Mouse (Mus musculus) MEL (cell line): ENCODE data around the gene Timeless. TPM values are rescaled to one million over a fixed set of nuclear protein-coding genes. Genes with fewer than 3 reads are reported as not detected.

Experiments used
- DNase-seq: peaks from one replicate; pipeline ENCODE4 v3.0.0; 2011; ENCODE audit warnings: low read depth, low spot score
- H3K27ac ChIP-seq: 2 replicates; pipeline ENCODE4 v1.5.1; 2012; ENCODE audit warnings: low read depth, mild to moderate bottlenecking, control low read depth, low read length, moderate library complexity; ENCODE audit not compliant: control insufficient read depth
- H3K27me3 ChIP-seq, 2 experiments: fragments of 150-350 bp in 1 of 2; sonication (generic) in 1 of 2; 2 replicates each; pipeline ENCODE4 v1.6.1; 2012; ENCODE audit warnings: low read length in 2 of 2, mild to moderate bottlenecking in 2 of 2, improper control_type of control experiment in 1 of 2, moderate library complexity in 1 of 2; ENCODE audit not compliant: insufficient read depth in 2 of 2, control insufficient read depth in 1 of 2
- H3K36me3 ChIP-seq, 2 experiments: 2 replicates each; pipeline ENCODE4 v1.6.1; 2012 to 2014; ENCODE audit warnings: low read length in 2 of 2, improper control_type of control experiment in 1 of 2, inconsistent platforms in 1 of 2, mild to moderate bottlenecking in 1 of 2; ENCODE audit not compliant: insufficient read depth in 2 of 2, control insufficient read depth in 1 of 2
- H3K4me1 ChIP-seq, 2 experiments: fragments of 150-350 bp in 1 of 2; sonication (generic) in 1 of 2; 2 replicates each; pipeline ENCODE4 v1.6.1; 2012; ENCODE audit warnings: low read length in 2 of 2, improper control_type of control experiment in 1 of 2, mild to moderate bottlenecking in 1 of 2; ENCODE audit not compliant: insufficient read depth in 2 of 2, control insufficient read depth in 1 of 2
- H3K4me3 ChIP-seq, 2 experiments: fragments of 150-350 bp in 1 of 2; sonication (generic) in 1 of 2; 2 replicates each; pipeline ENCODE4 v1.5.1; 2012; ENCODE audit warnings: low read depth in 2 of 2, low read length in 2 of 2, mild to moderate bottlenecking in 2 of 2, moderate library complexity in 2 of 2, control low read depth in 1 of 2, improper control_type of control experiment in 1 of 2; ENCODE audit not compliant: control insufficient read depth in 1 of 2, insufficient read depth in 1 of 2
- H3K79me2 ChIP-seq: 2 replicates; pipeline ENCODE4 v1.6.1; 2012; ENCODE audit warnings: mild to moderate bottlenecking, low read length, moderate library complexity; ENCODE audit not compliant: control insufficient read depth, poor library complexity, insufficient read depth
- H3K9ac ChIP-seq: 2 replicates; pipeline ENCODE4 v1.6.1; 2012; ENCODE audit warnings: low read depth, mild to moderate bottlenecking, control low read depth, low read length, moderate library complexity; ENCODE audit not compliant: control insufficient read depth, poor library complexity, severe bottlenecking
- H3K9me3 ChIP-seq: fragments of 150-350 bp; sonication (generic); replicated peaks from 2 replicates; pipeline ENCODE4 v1.6.1; 2012; ENCODE audit warnings: mild to moderate bottlenecking, low read length, improper control_type of control experiment, moderate library complexity; ENCODE audit not compliant: insufficient read depth
- CHD1 ChIP-seq: IDR thresholded peaks from 2 replicates; pipeline ENCODE4 v1.6.1; 2012; ENCODE audit warnings: low read depth, mild to moderate bottlenecking, inconsistent platforms, low read length, improper control_type of control experiment
- CTCF ChIP-seq, 3 experiments: IDR thresholded peaks in 2 of 3; conservative IDR thresholded peaks in 1 of 3; 2 replicates each; pipeline ENCODE4 v1.5.1; 2011 to 2012; ENCODE audit warnings: low read length in 3 of 3, low read depth in 2 of 3, mild to moderate bottlenecking in 2 of 3, improper control_type of control experiment in 1 of 3, inconsistent platforms in 1 of 3, mixed read lengths in 1 of 3, moderate library complexity in 1 of 3; ENCODE audit not compliant: control insufficient read depth in 1 of 3, insufficient read depth in 1 of 3, poor library complexity in 1 of 3, severe bottlenecking in 1 of 3
- E2F4 ChIP-seq: IDR thresholded peaks from 2 replicates; pipeline ENCODE4 v1.6.1; 2011; ENCODE audit warnings: low read depth, low read length, improper control_type of control experiment, borderline replicate concordance
- EP300 ChIP-seq, 2 experiments: IDR thresholded peaks; 2 replicates each; pipeline ENCODE4 v1.6.1; 2011; ENCODE audit warnings: improper control_type of control experiment in 2 of 2, low read length in 2 of 2, low read depth in 1 of 2, mild to moderate bottlenecking in 1 of 2
- ETS1 ChIP-seq: IDR thresholded peaks from 2 replicates; pipeline ENCODE4 v1.6.1; 2012; ENCODE audit warnings: low read depth, mild to moderate bottlenecking, inconsistent platforms, low read length, improper control_type of control experiment, moderate library complexity
- GATA1 ChIP-seq: IDR thresholded peaks from 2 replicates; pipeline ENCODE4 v1.6.1; 2011; ENCODE audit warnings: low read depth, low read length, improper control_type of control experiment
- HCFC1 ChIP-seq: IDR thresholded peaks from 2 replicates; pipeline ENCODE4 v1.6.1; 2012; ENCODE audit warnings: low read depth, mild to moderate bottlenecking, inconsistent platforms, low read length, improper control_type of control experiment, moderate library complexity
- KAT2A ChIP-seq: conservative IDR thresholded peaks from 2 replicates; pipeline ENCODE4 v1.6.1; 2012; ENCODE audit warnings: low read depth, low read length, improper control_type of control experiment, inconsistent platforms
- MAX ChIP-seq: IDR thresholded peaks from 2 replicates; pipeline ENCODE4 v1.6.1; 2011; ENCODE audit warnings: low read length, improper control_type of control experiment
- MXI1 ChIP-seq: IDR thresholded peaks from 2 replicates; pipeline ENCODE4 v1.6.1; 2011; ENCODE audit warnings: mild to moderate bottlenecking, low read depth, low read length, improper control_type of control experiment
- MYB ChIP-seq: IDR thresholded peaks from 2 replicates; pipeline ENCODE4 v1.6.1; 2011; ENCODE audit warnings: mild to moderate bottlenecking, low read depth, low read length, improper control_type of control experiment
- NRF1 ChIP-seq: IDR thresholded peaks from 2 replicates; pipeline ENCODE4 v1.6.1; 2014; ENCODE audit warnings: low read depth, mild to moderate bottlenecking, inconsistent platforms, low read length, improper control_type of control experiment, moderate library complexity; ENCODE audit not compliant: poor library complexity, insufficient read depth, severe bottlenecking
- POLR2AphosphoS5 ChIP-seq: IDR thresholded peaks from 2 replicates; pipeline ENCODE4 v1.6.1; 2012; ENCODE audit warnings: low read depth, borderline replicate concordance, mild to moderate bottlenecking, inconsistent platforms, low read length, moderate library complexity, mixed read lengths
- RAD21 ChIP-seq: IDR thresholded peaks from 2 replicates; pipeline ENCODE4 v1.6.1; 2011; ENCODE audit warnings: mild to moderate bottlenecking, low read depth, low read length, improper control_type of control experiment
- RCOR1 ChIP-seq: IDR thresholded peaks from 2 replicates; pipeline ENCODE4 v1.6.1; 2012; ENCODE audit warnings: low read depth, mild to moderate bottlenecking, inconsistent platforms, low read length, improper control_type of control experiment
- SIN3A ChIP-seq: IDR thresholded peaks from 2 replicates; pipeline ENCODE4 v1.6.1; 2012; ENCODE audit warnings: low read length, improper control_type of control experiment, inconsistent platforms
- SMC3 ChIP-seq: IDR thresholded peaks from 2 replicates; pipeline ENCODE4 v1.6.1; 2011; ENCODE audit warnings: low read depth, low read length, improper control_type of control experiment
- TBP ChIP-seq: IDR thresholded peaks from 2 replicates; pipeline ENCODE4 v1.8.0; 2011; ENCODE audit warnings: low read depth, low read length, improper control_type of control experiment
- TCF12 ChIP-seq: IDR thresholded peaks from 2 replicates; pipeline ENCODE4 v1.6.1; 2014; ENCODE audit warnings: low read depth, mild to moderate bottlenecking, inconsistent platforms, low read length, improper control_type of control experiment, moderate library complexity
- UBTF ChIP-seq: IDR thresholded peaks from 2 replicates; pipeline ENCODE4 v1.6.1; 2012; ENCODE audit warnings: low read depth, mild to moderate bottlenecking, inconsistent platforms, low read length, improper control_type of control experiment, moderate library complexity, borderline replicate concordance; ENCODE audit not compliant: insufficient read depth
- ZC3H11A ChIP-seq: IDR thresholded peaks from 2 replicates; pipeline ENCODE4 v1.6.1; 2012; ENCODE audit warnings: low read depth, mild to moderate bottlenecking, inconsistent platforms, low read length, improper control_type of control experiment
- ZMIZ1 ChIP-seq: IDR thresholded peaks from 2 replicates; pipeline ENCODE4 v1.6.1; 2012; ENCODE audit warnings: low read depth, mild to moderate bottlenecking, inconsistent platforms, low read length, improper control_type of control experiment, moderate library complexity
- polyA plus RNA-seq, 2 experiments: library from polyadenylated mRNA; stranded (reverse) in 1 of 2; unstranded in 1 of 2; fragments of >175 nt in 1 of 2; fragments of >200 nt in 1 of 2; gene quantifications; 2 replicates each; pipeline versions ENCODE4 v1.2.1 to v1.2.4; 2012; ENCODE audit warnings: low replicate concordance in 2 of 2, low read depth in 1 of 2; ENCODE audit not compliant: insufficient read length in 2 of 2, insufficient read depth in 1 of 2, missing spikeins in 1 of 2
- total RNA-seq: library from RNA; depleted of rRNA; stranded (reverse); fragments of 300-350 nt; gene quantifications from 2 replicates; pipeline ENCODE4 v1.2.3, GENCODE M21; 2012

The Timeless gene
- total and polyA plus RNA-seq, 3 experiments = 49.3 to 627 (median 89.8) TPM

GRCm38 (mm10) chr10:128187181-128187605 is 44.7 kb upstream of the Timeless start (continued):
- TF ChIP-seq SMC3 = no peak
- TF ChIP-seq ZMIZ1 = no peak
- TF ChIP-seq CHD1 = no peak
- no peak for TF ChIP-seq MXI1
- peak; percentile 62 for TF ChIP-seq TCF12
- TF ChIP-seq KAT2A = no peak
- no peak for TF ChIP-seq NRF1
- TF ChIP-seq, all 39 proteins: peak for 7

DNA sequence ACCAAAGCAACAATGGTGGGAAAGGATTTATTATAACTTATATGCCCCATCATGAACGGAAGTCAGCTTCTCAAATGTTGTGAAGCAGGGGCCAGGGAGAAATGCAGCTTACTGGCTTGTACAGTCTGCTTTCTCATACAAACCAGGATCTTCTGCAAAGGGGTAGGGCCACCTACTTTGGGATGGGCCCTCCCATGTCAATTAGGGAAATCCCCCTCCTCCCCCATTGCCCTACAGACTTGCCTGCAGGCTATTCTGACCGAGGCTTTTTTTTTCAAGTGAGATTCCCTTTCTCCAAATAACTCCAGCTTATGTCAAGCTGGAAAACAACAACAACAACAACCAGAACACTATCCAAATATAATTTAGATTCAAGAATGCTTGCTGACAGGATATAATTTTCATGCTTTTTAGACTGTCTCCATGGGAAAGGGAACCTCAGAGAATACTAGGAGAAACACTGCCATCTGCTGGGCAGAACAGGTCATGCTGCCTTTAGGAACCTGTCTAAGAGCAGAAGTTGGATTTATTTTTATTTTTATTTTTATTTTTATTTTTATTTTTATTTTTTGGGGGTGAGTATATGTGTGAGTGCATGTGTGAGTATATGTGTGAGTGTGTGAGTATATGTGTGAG is 43.5 kb upstream of the Timeless start:
- H3K27ac ChIP-seq = no peak overlapping the region

GRCm38 (mm10) chr10:128191472-128191871 is 40.4 kb upstream of the Timeless start:
- peak; percentile 78 for DNase-seq
- peaks cover 3 to 29% of the 10 kb centered on the region in 2 experiments for H3K4me1 ChIP-seq
- no peaks in the 10 kb centered on the region for H3K27me3 ChIP-seq
- H3K27ac ChIP-seq = peak overlapping the region; percentile 21; the same call in 1 of the 2 replicates
- no peaks in the 10 kb centered on the region for H3K9me3 ChIP-seq
- no peaks in the 10 kb centered on the region; the same call in 1 of the 2 replicates for H3K79me2 ChIP-seq
- peaks cover 0 to 19% of the 10 kb centered on the region in 2 experiments; a peak in 2 of 4 replicates for H3K36me3 ChIP-seq
- H3K9ac ChIP-seq = no peak overlapping the region
- 0 out of 4 replicates have a peak overlapping the region, but pooled peaks of 1 of the 2 experiments have one; percentile 5 for H3K4me3 ChIP-seq
- TF ChIP-seq TBP (peak; percentile 35; the same call in 1 of the 2 replicates), SIN3A (peak; percentile 73), CHD1 (no peak), POLR2AphosphoS5 (no peak), TCF12 (peak; percentile 62; the same call in 1 of the 2 replicates), HCFC1 (no peak), SMC3 (no peak), RCOR1 (peak; percentile 92), MYB (0 out of 2 replicates have a peak, but pooled peaks have one; percentile 56), UBTF (no peak), GATA1 (peak; percentile 92), MXI1 (peak; percentile 58), ETS1 (peak; percentile 68; the same call in 1 of the 2 replicates), EP300 (IDR thresholded peaks at IDR 0.05; ENCODE audit: low read depth in 1 of 2, low read length in 2 of 2) (peak; percentile 75 to 84)

More for the DNA sequence above, 43.5 kb upstream of the Timeless start:
- no peaks in the 10 kb centered on the region for H3K9me3 ChIP-seq
- H3K36me3 ChIP-seq = peaks cover 0 to 23% of the 10 kb centered on the region in 2 experiments; a peak in 2 of 4 replicates
- H3K27me3 ChIP-seq = no peaks in the 10 kb centered on the region
- peak; percentile 92 for TF ChIP-seq RAD21
- no peak for TF ChIP-seq CHD1
- TF ChIP-seq SMC3 = peak; percentile 75
- peak; percentile 77 for TF ChIP-seq ZC3H11A
- no peak for TF ChIP-seq E2F4
- TF ChIP-seq SIN3A = peak; percentile 70; the same call in 1 of the 2 replicates
- TF ChIP-seq CTCF (IDR thresholded peaks at IDR 0.05 in 2 of 3, conservative IDR thresholded peaks at IDR 0.05 in 1 of 3; ENCODE audit: control insufficient read depth in 1 of 3, insufficient read depth in 1 of 3, low read depth in 2 of 3, low read length in 3 of 3, poor library complexity in 1 of 3, severe bottlenecking in 1 of 3) = peak; percentile 68 to 85 (median 69)
- TF ChIP-seq TBP = no peak
- TF ChIP-seq ZMIZ1 = no peak
- TF ChIP-seq MAX = 0 out of 2 replicates have a peak, but pooled peaks have one; percentile 4
- peak; percentile 89 for DNase-seq
- H3K4me1 ChIP-seq = peaks cover 3 to 26% of the 10 kb centered on the region in 2 experiments
- no peaks in the 10 kb centered on the region for H3K79me2 ChIP-seq
- H3K4me3 ChIP-seq = no peak overlapping the region
- H3K9ac ChIP-seq = 0 out of 2 replicates have a peak overlapping the region, but pooled peaks have one; percentile 28
